Mouse (Mus musculus) layer of hippocampus, postnatal 36 days (tissue): ENCODE measurements at regions not wholly inside any gene's neighbourhood (a gene's known extent, or its start where the extent isn't known, plus 50 kb on each side); places are given as distances from the start of the nearest gene placed in this dataset.
A peak's percentile ranks its signal among the peaks of the same experiment; 100 is the strongest.
"Not testable (repeated sequence)": the region's sequence is repeated elsewhere in the genome, so short reads cannot be mapped to it uniquely, and the experiment has no call there.

Experiments
- DNase-seq, 2 experiments: peaks; one replicate each; pipeline ENCODE4 v3.0.0; 2022

DNA sequence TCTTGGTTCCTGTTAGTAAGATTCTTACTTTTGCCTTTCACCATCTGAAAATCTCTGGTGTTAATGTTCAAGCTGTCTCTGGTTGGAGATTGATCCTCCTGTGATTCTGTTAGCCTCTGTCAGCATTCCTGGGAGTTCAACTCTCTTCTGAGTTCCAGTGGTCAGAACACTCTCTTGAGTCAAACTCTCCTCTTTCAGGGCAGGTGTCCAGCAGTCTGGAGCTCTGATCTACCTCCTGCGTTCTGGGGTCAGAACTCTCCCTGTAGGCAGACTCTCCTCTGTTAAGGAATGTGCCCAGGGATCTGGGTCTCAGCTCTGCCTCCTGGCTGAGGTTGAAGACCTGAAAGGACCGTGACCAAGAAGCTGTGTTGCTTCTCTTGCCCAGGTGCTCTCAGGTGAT, 581.3 kb downstream of the H2al1n start:
- not testable (repeated sequence) for DNase-seq

- peak in 1 of 2 experiments; percentile 2 for DNase-seq
Measured at GRCm38 (mm10) chrX:14835862-14836261, 624.9 kb downstream of the H2al1n start.

- DNase-seq = no peak
Measured at GRCm38 (mm10) chrX:14839740-14840419, 628.9 kb downstream of the H2al1n start.

DNA sequence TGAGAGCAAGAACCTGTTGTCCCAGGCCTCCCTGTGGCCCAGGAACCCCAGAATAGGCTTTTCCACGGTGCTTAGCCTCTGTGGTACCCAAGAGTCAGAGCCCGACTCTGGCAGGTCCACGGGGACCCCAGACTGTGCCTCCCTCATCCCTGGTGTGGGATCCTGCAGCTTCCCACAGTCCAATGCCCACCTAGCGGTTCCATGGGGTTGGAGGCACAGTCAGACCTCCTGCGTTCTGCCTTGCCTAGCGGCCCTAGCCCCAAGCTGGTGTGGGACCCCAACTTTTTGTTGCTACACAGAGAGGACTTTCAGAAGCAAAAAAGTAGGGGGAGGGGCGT, 629.4 kb downstream of the H2al1n start:
- DNase-seq = no peak

DNA sequence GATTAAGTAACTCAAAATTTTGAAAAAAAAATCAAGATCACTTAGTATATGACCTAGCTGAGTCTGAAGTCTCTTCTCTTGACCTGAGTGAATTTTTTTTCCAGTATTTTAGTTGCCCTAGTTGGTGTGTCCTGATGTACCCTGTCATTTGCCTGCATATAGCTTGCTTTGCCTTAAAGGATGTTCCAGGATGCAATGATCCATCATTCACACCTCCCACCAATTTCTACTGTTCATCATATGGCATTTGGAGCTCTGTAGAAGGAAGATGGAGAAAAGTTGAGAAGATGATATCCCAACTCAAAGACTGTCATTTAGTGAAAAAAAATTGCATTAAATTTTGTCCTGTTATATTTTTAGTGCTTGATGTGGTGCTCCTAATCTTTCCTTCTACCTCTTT, 634.4 kb downstream of the H2al1n start:
- no peak for DNase-seq

DNA sequence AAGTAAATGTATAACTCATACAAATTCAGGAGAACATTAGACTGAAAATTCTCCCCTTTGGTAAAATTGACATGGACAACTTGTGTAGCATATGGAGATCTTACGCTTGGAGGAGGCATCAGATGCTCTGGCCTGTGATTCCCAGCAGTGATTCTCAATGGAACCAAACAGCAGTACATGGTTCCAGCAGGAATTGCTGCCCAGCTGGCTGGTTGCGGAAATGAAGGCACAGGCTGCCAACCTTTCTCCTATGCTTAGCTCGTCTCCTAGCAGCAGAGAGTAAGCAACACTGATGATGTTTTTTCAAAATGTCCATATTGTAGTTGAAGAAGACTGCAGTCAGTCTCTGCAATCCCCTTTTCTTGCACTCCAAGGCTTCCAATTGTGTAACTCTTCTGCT, 673.7 kb downstream of the H2al1n start:
- DNase-seq = peak; percentile 45 to 55
